ENCODE assay signal across 12 mouse cellular contexts in genomic region chr2:127728661-127729450, GRCm38 (mm10). TPM values are rescaled to one million over a fixed set of nuclear protein-coding genes. Genes with fewer than 3 reads are reported as not detected.
DNase-seq lines count a peak whose midpoint lies in the region; ATAC-seq and TF ChIP-seq lines count a peak whose summit lies in the region.
"Had no signal": no experiment of that assay in that cellular context is flagged by ENCODE, and none has a peak within 500 bp of the region (broad histone marks: within the 10 kb centered on the region; RNA-seq: fewer than 3 reads in every experiment).

No protein-coding gene starts in this region.

- no peaks in the 10 kb centered on the region for H3K9me3 ChIP-seq in forebrain, embryonic 10.5 days
- H3K9me3 ChIP-seq in forebrain, embryonic 16.5 days (ENCODE audit: control insufficient read depth, low read length), result no peaks in the 10 kb centered on the region
- no peaks in the 10 kb centered on the region for H3K9me3 ChIP-seq in lung, postnatal 0 days (ENCODE audit: low read length)
- no peaks in the 10 kb centered on the region for H3K9me3 ChIP-seq in stomach, embryonic 16.5 days (replicated peaks; ENCODE audit: control insufficient read depth, low read length)

- H3K27ac ChIP-seq in forebrain, embryonic 10.5 days, result no peak overlapping the region
- no peak overlapping the region for H3K27ac ChIP-seq in forebrain, embryonic 16.5 days (ENCODE audit: low read length)
- H3K27ac ChIP-seq in lung, postnatal 0 days (ENCODE audit: low read length), result peak overlapping the region; percentile 2; the same call in 1 of the 2 replicates
- H3K27ac ChIP-seq in stomach, embryonic 16.5 days (ENCODE audit: low read length), result peak overlapping the region; percentile 65

- H3K27me3 ChIP-seq in forebrain, embryonic 10.5 days (ENCODE audit: poor library complexity, severe bottlenecking), result peaks cover 33% of the 10 kb centered on the region
- H3K27me3 ChIP-seq in forebrain, embryonic 16.5 days (replicated peaks; ENCODE audit: control insufficient read depth, insufficient read depth, low read length), result peaks cover 7% of the 10 kb centered on the region; the same call in 1 of the 2 replicates
- no peaks in the 10 kb centered on the region for H3K27me3 ChIP-seq in lung, postnatal 0 days (replicated peaks; ENCODE audit: insufficient read depth, low read length)
- H3K27me3 ChIP-seq in stomach, embryonic 16.5 days (ENCODE audit: control insufficient read depth, insufficient read depth, low read length), result peaks cover 5% of the 10 kb centered on the region

- TF ChIP-seq EP300 in lung, postnatal 0 days (IDR thresholded peaks at IDR 0.05), result no peak

- TF ChIP-seq CTCF in lung, postnatal 0 days (IDR thresholded peaks at IDR 0.05), result no peak

- WGBS in forebrain, embryonic 10.5 days, result 37% methylated on average over 15 of the region's 15 CpGs
- WGBS in forebrain, embryonic 16.5 days, result 41% methylated on average over 15 of the region's 15 CpGs
- WGBS in lung, postnatal 0 days, result 39% methylated on average over 15 of the region's 15 CpGs
- 38% methylated on average over 15 of the region's 15 CpGs for WGBS in stomach, embryonic 16.5 days

- H3K36me3 ChIP-seq in forebrain, embryonic 10.5 days (replicated peaks), result no peaks in the 10 kb centered on the region
- H3K36me3 ChIP-seq in forebrain, embryonic 16.5 days (ENCODE audit: control insufficient read depth, insufficient read depth), result no peaks in the 10 kb centered on the region
- H3K36me3 ChIP-seq in lung, postnatal 0 days (ENCODE audit: insufficient read depth, low read length), result no peaks in the 10 kb centered on the region
- no peaks in the 10 kb centered on the region for H3K36me3 ChIP-seq in stomach, embryonic 16.5 days (ENCODE audit: control insufficient read depth, insufficient read depth, low read length)

- ATAC-seq in forebrain, embryonic 16.5 days, result no peak
- peak; percentile 42; the same call in 1 of the 2 replicates for ATAC-seq in lung, postnatal 0 days
- peak; percentile 53; the same call in 1 of the 2 replicates for ATAC-seq in stomach, embryonic 16.5 days (ENCODE audit: insufficient read depth, low FRiP score)

- peaks cover 20% of the 10 kb centered on the region for H3K4me1 ChIP-seq in forebrain, embryonic 10.5 days
- H3K4me1 ChIP-seq in forebrain, embryonic 16.5 days (replicated peaks; ENCODE audit: control insufficient read depth, insufficient read depth, low read length), result no peaks in the 10 kb centered on the region
- peaks cover 8% of the 10 kb centered on the region; the same call in 1 of the 2 replicates for H3K4me1 ChIP-seq in lung, postnatal 0 days (ENCODE audit: insufficient read depth, low read depth, low read length)
- peaks cover 10% of the 10 kb centered on the region for H3K4me1 ChIP-seq in stomach, embryonic 16.5 days (ENCODE audit: control insufficient read depth, insufficient read depth, low read length)

- H3K4me2 ChIP-seq in forebrain, embryonic 16.5 days (ENCODE audit: low read length), result no peak overlapping the region
- peak overlapping the region; percentile 52; the same call in 1 of the 2 replicates for H3K4me2 ChIP-seq in lung, postnatal 0 days (replicated peaks; ENCODE audit: low read depth, low read length)
- peak overlapping the region; percentile 49 for H3K4me2 ChIP-seq in stomach, embryonic 16.5 days (ENCODE audit: low read depth, low read length)

- H3K9ac ChIP-seq in forebrain, embryonic 16.5 days (replicated peaks; ENCODE audit: low read depth, low read length), result no peak overlapping the region
- H3K9ac ChIP-seq in lung, postnatal 0 days (replicated peaks; ENCODE audit: low read depth), result peak overlapping the region; percentile 23; the same call in 1 of the 2 replicates
- H3K9ac ChIP-seq in stomach, embryonic 16.5 days (ENCODE audit: low read length), result peak overlapping the region; percentile 67

- peak overlapping the region; percentile 41; the same call in 1 of the 2 replicates for H3K4me3 ChIP-seq in forebrain, embryonic 10.5 days
- H3K4me3 ChIP-seq in forebrain, embryonic 16.5 days (replicated peaks; ENCODE audit: low read length), result no peak overlapping the region
- no peak overlapping the region for H3K4me3 ChIP-seq in lung, postnatal 0 days (ENCODE audit: low read depth, low read length)
- peak overlapping the region; percentile 44 for H3K4me3 ChIP-seq in stomach, embryonic 16.5 days (replicated peaks; ENCODE audit: low read length)

- DNase-seq in forebrain, embryonic 10.5 days (ENCODE audit: extremely low spot score, low spot score), result no peak
- DNase-seq in lung, postnatal 0 days (ENCODE audit: low spot score), result peak; percentile 18
- DNase-seq in lung, postnatal 25 days (ENCODE audit: low spot score), result no peak
- DNase-seq in heart, postnatal 4 days, result peak; percentile 34
- no peak for DNase-seq in ovary, postnatal 10 days (ENCODE audit: low spot score)
- no peak for DNase-seq in layer of hippocampus, postnatal 36 days
- DNase-seq: adrenal gland, adult 2 months; cerebellum, adult 18-20 months; gastrocnemius, postnatal 36 days had no signal

RNA-seq across cellular contexts. Expression of gene Mall, which starts 0.9 kb away (rescaled TPM):
- polyA plus RNA-seq in forebrain, embryonic 10.5 days (2016; fragmentation: Nextera tagmentation; extraction: Ambion mirVana), result 0.34 and 0.36 TPM in 2 replicates
- 0.91 TPM in 2 replicates for polyA plus RNA-seq in forebrain, embryonic 16.5 days (2015; fragmentation: Nextera tagmentation; extraction: Ambion mirVana)
- polyA plus RNA-seq in lung, postnatal 0 days (2015; fragmentation: Nextera tagmentation; extraction: Ambion mirVana), result 4.1 and 5.8 TPM in 2 replicates
- 10 to 100 TPM; 15.5 to 17.0 TPM for total RNA-seq in heart, postnatal 4 days (2021)
- 54.8 and 76.5 TPM in 2 replicates for polyA plus RNA-seq in stomach, embryonic 16.5 days (2015; fragmentation: Nextera tagmentation; extraction: Ambion mirVana)
- total RNA-seq in layer of hippocampus, postnatal 36 days (2021), result under 1 TPM; 0.45 to 0.86 TPM
- total RNA-seq: megakaryocyte, adult 5-6 weeks had no signal

RNA-seq across cellular contexts. Expression of gene Nphp1, which starts 59.8 kb away (rescaled TPM):
- 45.8 and 48.6 TPM in 2 replicates for polyA plus RNA-seq in forebrain, embryonic 10.5 days (2016; fragmentation: Nextera tagmentation; extraction: Ambion mirVana)
- polyA plus RNA-seq in forebrain, embryonic 16.5 days (2015; fragmentation: Nextera tagmentation; extraction: Ambion mirVana), result 17.6 and 17.9 TPM in 2 replicates
- 21.5 and 22.6 TPM in 2 replicates for polyA plus RNA-seq in lung, postnatal 0 days (2015; fragmentation: Nextera tagmentation; extraction: Ambion mirVana)
- total RNA-seq in heart, postnatal 4 days (2021), result 10 to 100 TPM; 13.9 to 14.2 TPM
- 28.3 and 36.2 TPM in 2 replicates for polyA plus RNA-seq in stomach, embryonic 16.5 days (2015; fragmentation: Nextera tagmentation; extraction: Ambion mirVana)
- total RNA-seq in layer of hippocampus, postnatal 36 days (2021), result 10 to 100 TPM; 18.3 to 21.0 TPM

Comparison
In these comparisons a context has a peak if more than half of its experiments do, and no peak if none do; other contexts are left out.
1. DNase-seq: peak in lung, postnatal 0 days (single experiment) and heart, postnatal 4 days (single experiment); none in forebrain, embryonic 10.5 days (single experiment), lung, postnatal 25 days (single experiment), ovary, postnatal 10 days (single experiment) and layer of hippocampus, postnatal 36 days (0 of 2).
2. H3K4me3 ChIP-seq: peak in forebrain, embryonic 10.5 days (single experiment) and stomach, embryonic 16.5 days (single experiment); none in forebrain, embryonic 16.5 days (single experiment) and lung, postnatal 0 days (single experiment).
3. H3K27ac ChIP-seq: peak in lung, postnatal 0 days (single experiment) and stomach, embryonic 16.5 days (single experiment); none in forebrain, embryonic 10.5 days (single experiment) and forebrain, embryonic 16.5 days (single experiment).